ENCODE assay signal across 8 mouse cellular contexts in genomic region chr4:155993606-155994005, GRCm38 (mm10). TPM values are rescaled to one million over a fixed set of nuclear protein-coding genes. Genes with fewer than 3 reads are reported as not detected.
A peak's percentile ranks its signal among the peaks of the same experiment; 100 is the strongest.
DNase-seq lines count a peak whose midpoint lies in the region; ATAC-seq and TF ChIP-seq lines count a peak whose summit lies in the region.

No protein-coding gene starts in this region.

- no peak for DNase-seq in cerebellum, adult 2 months
- DNase-seq in cerebellum, adult 9-11 months: no peak
- no peak for DNase-seq in testis, postnatal 10 days (ENCODE audit: low spot score)
- no peak for DNase-seq in liver, embryonic 11.5 days (ENCODE audit: low spot score)
- DNase-seq in Muller cell, postnatal 12 days (ENCODE audit: inconsistent ontology term): no peak
- no peak for DNase-seq in adrenal gland, adult 18-20 months (ENCODE audit: low spot score in 2 of 2)

- peak overlapping the region; percentile 85 for H3K9ac ChIP-seq in liver, embryonic 11.5 days (ENCODE audit: low read depth, low read length)

- WGBS in cerebellum, adult 2 months: 3% methylated on average over 15 of the region's 15 CpGs
- 3% methylated on average over 15 of the region's 15 CpGs for WGBS in liver, embryonic 11.5 days

- H3K4me3 ChIP-seq in cerebellum, adult 2 months (replicated peaks; ENCODE audit: insufficient read depth, low read depth, low read length): peak overlapping the region; percentile 90
- H3K4me3 ChIP-seq in testis, adult 2 months (ENCODE audit: control insufficient read depth, low read depth, low read length): peak overlapping the region; percentile 91
- peak overlapping the region; percentile 76 for H3K4me3 ChIP-seq in liver, embryonic 11.5 days (ENCODE audit: low read depth, low read length)

- H3K36me3 ChIP-seq in testis, adult 2 months (ENCODE audit: control insufficient read depth, insufficient read depth, low read length): no peaks in the 10 kb centered on the region; the same call in 1 of the 2 replicates
- H3K36me3 ChIP-seq in liver, embryonic 11.5 days (ENCODE audit: control insufficient read depth, insufficient read depth, low read length): peaks cover 21% of the 10 kb centered on the region; the same call in 1 of the 2 replicates

- peak overlapping the region; percentile 99 for H3K27ac ChIP-seq in cerebellum, adult 2 months (ENCODE audit: insufficient read depth, low read length)
- H3K27ac ChIP-seq in testis, adult 2 months (ENCODE audit: control insufficient read depth, insufficient read depth, low read depth, low read length): peak overlapping the region; percentile 94
- peak overlapping the region; percentile 88 for H3K27ac ChIP-seq in liver, embryonic 11.5 days (ENCODE audit: low read depth, low read length)

- H3K27me3 ChIP-seq in cerebellum, adult 2 months (ENCODE audit: control insufficient read depth, insufficient read depth, low read length): no peaks in the 10 kb centered on the region
- no peaks in the 10 kb centered on the region for H3K27me3 ChIP-seq in testis, adult 2 months (ENCODE audit: control insufficient read depth, insufficient read depth, low read length)
- H3K27me3 ChIP-seq in liver, embryonic 11.5 days (replicated peaks; ENCODE audit: control insufficient read depth, insufficient read depth, low read length): no peaks in the 10 kb centered on the region

- H3K4me2 ChIP-seq in liver, embryonic 11.5 days: peak overlapping the region; percentile 81

- TF ChIP-seq CTCF in cerebellum, adult 2 months (IDR thresholded peaks at IDR 0.05; ENCODE audit: borderline replicate concordance, insufficient read depth, low read depth, low read length): no peak
- TF ChIP-seq CTCF in testis, adult 2 months (IDR thresholded peaks at IDR 0.05; ENCODE audit: control insufficient read depth, insufficient read depth, insufficient replicate concordance, low read depth, low read length): no peak

- ATAC-seq in liver, embryonic 11.5 days (replicated peaks; ENCODE audit: low FRiP score): no peak
- ATAC-seq in inflammation-experienced regulatory T-cells, adult 6 months: no peak

- TF ChIP-seq POLR2A in cerebellum, adult 2 months (IDR thresholded peaks at IDR 0.05; ENCODE audit: borderline replicate concordance, insufficient read depth, low read length): no peak
- TF ChIP-seq POLR2A in testis, adult 2 months (IDR thresholded peaks at IDR 0.05; ENCODE audit: control insufficient read depth, low read depth, low read length): no peak

- H3K9me3 ChIP-seq in liver, embryonic 11.5 days (ENCODE audit: control insufficient read depth, low read length): no peaks in the 10 kb centered on the region

- H3K4me1 ChIP-seq in cerebellum, adult 2 months (ENCODE audit: control insufficient read depth, insufficient read depth, low read length): peaks cover 12% of the 10 kb centered on the region
- peaks cover 10% of the 10 kb centered on the region for H3K4me1 ChIP-seq in testis, adult 2 months (ENCODE audit: control insufficient read depth, insufficient read depth, low read length)
- peaks cover 46% of the 10 kb centered on the region for H3K4me1 ChIP-seq in liver, embryonic 11.5 days (replicated peaks; ENCODE audit: control insufficient read depth, insufficient read depth, low read length)

RNA-seq across cellular contexts. Expression of gene Sdf4, which starts 0.9 kb away (rescaled TPM):
- polyA plus RNA-seq in cerebellum, adult 2 months (2012; rRNA removed): 136 and 142 TPM in 2 replicates
- polyA plus RNA-seq in testis, adult 2 months (2012; rRNA removed): 47.6 and 50.5 TPM in 2 replicates
- 130 TPM in 2 replicates for polyA plus RNA-seq in liver, embryonic 11.5 days (2014; fragmentation: Nextera tagmentation; extraction: Ambion mirVana)
- 100 to 1,000 TPM; 489 to 506 (median 496) TPM for polyA plus RNA-seq in inflammation-experienced regulatory T-cells, adult 6 months (2017; shearing (Covaris generic))
- 100 to 1,000 TPM; 227 to 290 TPM for total RNA-seq in adrenal gland, adult 18-20 months (2021)

RNA-seq across cellular contexts. Expression of gene B3galt6, which starts 1.2 kb away (rescaled TPM):
- 10.8 and 11.4 TPM in 2 replicates for polyA plus RNA-seq in cerebellum, adult 2 months (2012; rRNA removed)
- polyA plus RNA-seq in testis, adult 2 months (2012; rRNA removed): 2.4 and 2.5 TPM in 2 replicates
- 12.1 and 13.0 TPM in 2 replicates for polyA plus RNA-seq in liver, embryonic 11.5 days (2014; fragmentation: Nextera tagmentation; extraction: Ambion mirVana)
- 1 to 10 TPM in 1 of 3 experiments, under 1 TPM in 2; 0.63 to 1.0 (median 0.90) TPM for polyA plus RNA-seq in inflammation-experienced regulatory T-cells, adult 6 months (2017; shearing (Covaris generic))
- 1 to 10 TPM; 5.9 to 6.1 TPM for total RNA-seq in adrenal gland, adult 18-20 months (2021)

RNA-seq across cellular contexts. Expression of gene Tnfrsf4, which starts 20.0 kb away (rescaled TPM):
- 3.6 and 5.2 TPM in 2 replicates for polyA plus RNA-seq in cerebellum, adult 2 months (2012; rRNA removed)
- polyA plus RNA-seq in testis, adult 2 months (2012; rRNA removed): 2.8 and 3.4 TPM in 2 replicates
- 0.85 TPM in 1 of 2 replicates, not detected in the other for polyA plus RNA-seq in liver, embryonic 11.5 days (2014; fragmentation: Nextera tagmentation; extraction: Ambion mirVana)
- polyA plus RNA-seq in inflammation-experienced regulatory T-cells, adult 6 months (2017; shearing (Covaris generic)): 100 to 1,000 TPM; 682 to 810 (median 720) TPM
- under 1 TPM; 0.29 to 0.66 TPM for total RNA-seq in adrenal gland, adult 18-20 months (2021)

RNA-seq across cellular contexts. Expression of gene C1qtnf12, which starts 31.5 kb away (rescaled TPM):
- 16.8 and 22.1 TPM in 2 replicates for polyA plus RNA-seq in cerebellum, adult 2 months (2012; rRNA removed)
- polyA plus RNA-seq in testis, adult 2 months (2012; rRNA removed): 30.7 and 31.6 TPM in 2 replicates
- 56.9 and 59.0 TPM in 2 replicates for polyA plus RNA-seq in liver, embryonic 11.5 days (2014; fragmentation: Nextera tagmentation; extraction: Ambion mirVana)
- 1 to 10 TPM; 3.0 to 6.9 (median 5.6) TPM for polyA plus RNA-seq in inflammation-experienced regulatory T-cells, adult 6 months (2017; shearing (Covaris generic))
- 10 to 100 TPM; 69.5 to 94.3 TPM for total RNA-seq in adrenal gland, adult 18-20 months (2021)

RNA-seq across cellular contexts. Expression of gene Tnfrsf18, which starts 32.4 kb away (rescaled TPM):
- polyA plus RNA-seq in cerebellum, adult 2 months (2012; rRNA removed): 0.10 and 0.11 TPM in 2 replicates
- not detected in 2 replicates for polyA plus RNA-seq in testis, adult 2 months (2012; rRNA removed)
- polyA plus RNA-seq in liver, embryonic 11.5 days (2014; fragmentation: Nextera tagmentation; extraction: Ambion mirVana): 0.92 and 1.0 TPM in 2 replicates
- polyA plus RNA-seq in inflammation-experienced regulatory T-cells, adult 6 months (2017; shearing (Covaris generic)): 100 to 1,000 TPM; 603 to 779 (median 637) TPM
- total RNA-seq in adrenal gland, adult 18-20 months (2021): not detected

Comparison
In these comparisons a context has a peak if more than half of its experiments do, and no peak if none do; other contexts are left out.
1. RNA of gene Tnfrsf4, which starts 20.0 kb away (polyA plus RNA-seq): 682 to 810 TPM in inflammation-experienced regulatory T-cells, adult 6 months; 3.6 to 5.2 TPM in cerebellum, adult 2 months, 2.8 to 3.4 TPM in testis, adult 2 months and 0.85 TPM in liver, embryonic 11.5 days; every median in the first group is over 100 times any median in the second.
2. Peak in every context shown above with its lines, with median percentiles within 50 percentile points of each other: H3K27ac ChIP-seq and H3K4me3 ChIP-seq.